Mouse (Mus musculus): ENCODE measurements around the gene H2-M10.6.
"Not testable (repeated sequence)": the region's sequence is repeated elsewhere in the genome, so short reads cannot be mapped to it uniquely, and the experiment has no call there.

Gene H2-M10.6

DNA sequence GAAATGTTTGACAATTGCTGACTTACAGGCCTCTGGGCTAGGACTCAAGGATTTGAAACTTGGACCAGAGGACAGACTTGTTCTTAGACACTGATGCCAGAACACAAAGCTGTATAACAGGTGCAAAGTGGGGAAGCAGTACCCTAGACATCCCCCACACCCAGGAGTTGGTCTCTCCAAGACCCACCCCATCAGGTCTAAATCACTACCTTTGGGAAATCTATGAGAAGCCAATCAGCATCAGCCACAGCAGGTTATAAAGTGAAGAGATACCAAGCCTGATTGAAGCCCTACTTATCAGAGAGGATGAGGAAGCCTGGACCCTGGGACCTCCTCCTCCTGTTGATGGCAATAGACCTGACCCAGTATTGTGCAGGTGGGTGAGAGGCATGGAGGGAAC is at the start of gene H2-M10.6:
TSS of gene H2-M10.6 (plus strand) at position 301 of the 400 bp plus-strand sequence.
- DNase-seq = no peak

DNA sequence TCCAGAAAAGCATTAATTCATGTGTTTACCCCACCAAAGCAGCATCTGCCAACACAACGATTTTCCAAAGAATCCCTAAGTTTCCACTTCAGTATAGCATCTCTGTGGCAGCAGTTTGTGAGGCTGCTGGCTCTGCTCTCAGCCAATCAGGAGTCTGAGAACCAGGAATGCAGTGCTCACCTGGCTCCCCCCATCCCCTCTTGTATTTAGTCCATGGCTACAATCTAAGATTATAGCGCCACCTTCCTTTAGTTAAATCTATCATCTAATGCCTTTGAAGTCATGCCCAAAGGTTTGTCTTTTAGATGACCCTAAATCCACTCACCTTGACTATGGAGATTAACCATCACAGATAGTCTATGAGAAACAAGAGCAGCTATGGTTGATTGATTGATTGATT is 48.2 kb upstream of the H2-M10.6 start:
- DNase-seq = no peak

DNA sequence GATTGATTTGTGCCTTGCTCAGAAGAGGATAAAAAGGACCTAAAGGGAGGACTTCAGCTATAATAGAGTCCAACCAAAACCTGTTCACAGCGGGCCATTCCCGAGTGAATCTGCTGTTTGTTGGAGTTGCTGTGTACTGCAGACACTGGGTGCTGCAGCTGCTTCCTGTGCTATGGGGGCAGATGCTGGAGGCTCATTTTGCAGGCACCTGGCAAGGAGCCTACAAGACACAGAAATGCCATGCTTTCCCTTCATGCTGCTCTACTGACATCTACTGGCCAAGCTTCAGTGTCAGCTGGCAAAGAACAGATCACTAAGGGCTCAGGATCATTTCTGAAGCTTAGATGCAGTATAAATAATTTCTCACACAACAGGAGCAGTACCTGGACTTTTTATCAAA is 47.7 kb upstream of the H2-M10.6 start:
- peak; percentile 20 to 29 for DNase-seq

DNA sequence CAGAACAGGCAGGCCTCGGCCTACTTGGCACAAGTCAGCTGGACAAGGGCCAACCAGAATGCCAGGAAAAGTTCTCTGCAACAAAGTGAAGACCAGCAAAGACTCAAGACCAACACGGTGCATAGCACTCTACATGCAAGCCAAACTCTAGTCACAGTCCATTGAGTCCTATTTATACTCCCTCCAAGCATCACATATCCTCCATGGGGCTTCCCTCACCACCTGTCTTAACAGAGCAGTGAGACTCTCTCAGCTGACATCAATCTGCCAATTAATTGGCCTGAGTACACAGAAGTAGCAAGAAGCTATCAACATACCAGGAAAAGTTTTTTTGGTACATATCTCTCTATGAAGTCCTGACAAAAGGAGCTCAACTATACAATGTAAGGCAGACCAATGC is 46.6 kb upstream of the H2-M10.6 start:
- not testable (repeated sequence) for DNase-seq

DNA sequence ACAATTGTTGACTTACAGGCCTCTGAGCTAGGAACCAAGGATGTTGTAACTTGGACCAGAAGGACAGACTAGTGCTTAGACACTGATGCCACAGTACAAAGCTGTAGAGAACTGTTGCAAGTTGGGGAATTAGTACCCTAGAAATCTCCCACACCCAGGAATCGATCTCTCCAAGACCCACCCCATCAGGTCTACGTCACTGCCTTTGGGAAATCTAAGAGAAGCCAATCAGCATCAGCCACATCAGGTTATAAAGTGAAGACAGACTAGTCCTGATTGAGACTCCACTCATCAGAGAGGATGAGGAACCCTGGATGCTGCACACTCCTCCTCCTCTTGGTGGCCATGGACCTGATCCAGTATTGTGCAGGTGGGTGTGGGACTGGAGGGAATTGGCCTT is 39.4 kb upstream of the H2-M10.6 start, which contains the start of gene H2-M10.5:
TSS of gene H2-M10.5 (plus strand) at position 301 of the 400 bp plus-strand sequence.
- DNase-seq = not testable (repeated sequence)

DNA sequence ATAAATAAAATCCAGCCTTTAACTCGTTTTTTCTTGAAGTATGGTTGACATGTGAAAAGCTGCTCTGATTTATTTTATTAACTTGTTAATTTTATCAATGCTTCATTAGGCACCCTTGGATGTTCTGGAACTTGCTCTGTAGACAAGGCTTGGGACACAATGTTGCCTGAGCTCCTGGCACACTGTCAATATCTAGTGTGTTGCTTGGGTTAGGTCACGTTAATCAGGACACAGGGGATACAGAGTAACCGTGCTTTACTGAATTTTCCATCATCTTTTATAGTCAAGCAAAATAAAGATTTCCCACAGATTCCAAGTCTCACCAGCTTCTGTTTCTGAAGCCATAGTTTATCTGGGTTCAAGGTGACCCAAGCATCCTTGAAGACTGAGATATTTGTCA is 30.4 kb upstream of the H2-M10.6 start:
- DNase-seq = no peak

DNA sequence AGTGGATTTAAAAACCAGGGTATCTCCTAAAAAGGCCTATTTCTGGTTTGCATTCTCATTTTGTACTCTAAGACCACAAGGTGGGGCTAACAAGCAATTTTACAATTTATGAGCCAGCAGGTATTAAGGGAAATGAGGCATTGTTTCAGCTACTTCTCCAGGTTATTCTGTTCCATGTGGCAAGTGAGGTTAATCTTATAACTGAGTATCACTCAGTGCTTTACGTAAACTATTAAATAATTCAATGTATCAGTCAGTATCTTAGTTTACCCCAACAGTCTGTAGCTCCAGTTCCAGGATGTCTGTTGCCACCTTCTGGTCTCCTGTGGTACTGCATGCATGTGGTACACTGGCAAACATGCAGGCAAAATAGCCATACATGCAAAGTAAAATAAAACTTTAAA is 25.5 kb upstream of the H2-M10.6 start:
- DNase-seq = peak; percentile 30 to 32

DNA sequence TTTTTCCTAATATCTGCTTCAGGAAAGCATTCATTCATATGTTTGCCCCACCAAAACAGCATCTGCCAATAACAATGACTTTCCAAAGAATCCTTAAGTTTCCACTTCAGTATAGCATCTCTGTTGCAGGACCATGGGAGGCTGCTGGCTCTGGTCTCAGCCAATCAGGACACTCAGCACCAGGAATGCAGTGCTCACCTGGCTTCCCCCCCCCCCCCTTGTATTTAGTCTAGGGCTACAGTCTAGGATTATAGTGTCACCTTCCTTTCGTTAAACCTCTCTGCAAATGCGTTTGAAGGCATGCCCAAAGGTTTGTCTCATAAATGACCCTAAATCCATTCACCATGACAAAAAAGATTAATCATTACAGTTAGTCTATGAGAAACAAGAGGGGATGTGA is 23.6 kb upstream of the H2-M10.6 start:
- no peak for DNase-seq

DNA sequence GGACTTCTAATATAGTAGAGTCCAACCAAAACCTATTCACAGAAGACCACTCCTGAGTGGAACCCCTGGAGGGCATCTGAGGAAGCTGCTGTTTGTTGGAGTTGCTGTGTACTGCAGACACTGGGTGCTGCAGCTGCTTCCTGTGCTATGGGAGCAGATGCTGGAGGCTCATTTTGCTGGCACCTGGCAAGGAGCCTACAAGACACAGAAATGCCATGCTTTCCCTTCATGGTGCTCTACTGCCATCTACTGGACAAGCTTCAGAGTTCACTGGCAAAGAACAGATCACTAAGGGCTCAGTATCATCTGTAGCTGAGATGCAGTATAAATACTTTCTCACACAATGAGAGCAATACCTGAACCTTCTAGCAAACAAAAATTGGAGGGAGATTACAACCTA is 23.2 kb upstream of the H2-M10.6 start:
- peak; percentile 47 to 63 for DNase-seq

DNA sequence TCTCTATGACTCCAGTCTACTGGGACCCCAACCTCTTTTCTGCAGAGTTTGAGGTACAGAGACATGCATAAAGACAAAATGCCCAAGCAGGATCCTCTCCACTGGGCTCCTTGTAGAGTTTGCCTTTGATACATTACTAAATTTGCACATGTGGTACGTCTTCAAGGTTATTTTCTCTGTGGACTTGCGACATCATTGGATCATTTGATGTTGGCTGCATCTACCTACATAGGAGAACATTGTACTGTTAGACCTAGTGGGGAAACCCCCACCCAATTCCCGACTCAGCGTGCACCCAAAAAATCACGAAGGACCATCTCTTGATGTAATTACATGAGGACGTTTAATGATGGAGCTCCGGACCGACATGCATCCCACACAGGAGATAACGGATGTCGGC is 12.5 kb upstream of the H2-M10.6 start:
- no peak for DNase-seq

DNA sequence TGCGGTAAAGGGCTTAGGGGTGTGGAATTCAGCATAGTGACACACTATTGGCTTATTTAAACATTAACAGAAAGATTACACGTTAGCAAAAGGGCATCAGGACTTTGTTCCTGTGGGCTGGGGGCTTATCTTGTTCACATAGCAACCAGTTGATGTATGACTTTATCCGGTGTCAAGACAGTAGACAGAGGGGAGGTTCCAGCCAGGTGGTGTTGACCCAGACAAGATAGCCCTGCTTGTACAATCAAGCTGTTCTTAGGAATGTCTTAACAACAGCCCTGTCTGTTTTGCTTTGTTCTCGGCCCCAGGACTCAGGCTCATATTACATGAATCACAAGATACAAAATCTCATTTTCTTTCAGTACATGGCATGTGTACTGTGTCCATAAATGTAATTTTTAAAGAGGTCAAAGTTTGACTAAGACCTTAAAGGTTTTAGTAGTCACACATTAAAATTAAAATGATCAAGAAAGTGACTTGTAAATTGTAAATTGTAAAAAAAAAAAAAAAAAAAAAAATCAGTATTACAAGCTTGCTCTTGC is 12.0 kb upstream of the H2-M10.6 start:
- not testable (repeated sequence) for DNase-seq

DNA sequence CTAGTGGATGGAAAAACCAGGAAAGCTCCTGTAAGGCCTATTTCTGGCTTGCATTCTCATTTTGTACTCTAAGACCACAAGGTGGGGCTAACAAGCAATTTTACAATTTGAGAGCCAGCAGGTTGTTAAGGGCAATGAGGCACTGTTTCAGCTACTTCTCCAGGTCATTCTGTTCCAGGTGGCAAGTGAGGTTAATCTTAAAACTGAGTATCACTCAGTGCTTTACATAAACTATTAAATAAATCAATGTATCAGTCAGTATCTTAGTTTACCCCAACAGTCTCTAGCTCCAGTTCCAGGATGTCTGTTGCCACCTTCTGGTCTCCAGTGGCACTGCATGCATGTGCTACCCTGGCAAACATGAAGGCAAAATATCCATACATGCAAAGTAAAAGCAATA is 12.0 kb downstream of the H2-M10.6 start:
- DNase-seq = peak; percentile 66 to 67

DNA sequence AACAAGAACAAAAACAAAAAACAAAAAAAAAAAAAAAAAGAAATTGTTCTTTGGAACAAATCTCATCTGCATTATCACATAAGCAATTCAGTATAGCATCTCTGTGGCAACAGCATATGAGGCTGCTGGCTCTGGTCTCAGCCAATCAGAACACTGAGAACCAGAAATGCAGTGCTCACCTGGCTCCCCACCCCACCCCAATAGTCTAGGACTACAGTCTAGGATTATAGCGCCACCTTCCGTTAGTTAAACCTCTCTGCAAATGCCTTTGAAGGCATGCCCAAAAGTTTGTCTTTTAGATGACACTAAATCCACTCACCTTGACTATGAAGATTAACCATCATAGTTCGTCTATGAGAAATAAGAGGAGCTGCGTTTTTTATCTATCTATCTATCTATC is 13.6 kb downstream of the H2-M10.6 start:
- peak; percentile 8 to 25 for DNase-seq

DNA sequence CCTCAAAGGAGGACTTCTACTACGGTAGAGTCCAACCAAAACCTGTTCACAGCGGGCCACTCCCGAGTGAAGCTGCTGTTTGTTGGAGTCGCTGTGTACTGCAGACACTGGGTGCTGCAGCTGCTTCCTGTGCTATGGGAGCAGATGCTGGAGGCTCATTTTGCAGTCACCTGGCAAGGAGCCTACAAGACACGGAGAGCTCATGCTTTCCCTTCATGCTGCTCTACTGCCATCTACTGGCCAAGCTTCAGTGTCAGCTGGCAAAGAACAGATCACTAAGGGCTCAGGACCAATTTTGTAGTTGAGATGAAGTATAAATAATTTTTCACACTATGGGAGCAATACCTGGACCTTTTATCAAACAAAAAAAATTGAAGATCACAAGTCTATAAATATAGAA is 14.0 kb downstream of the H2-M10.6 start:
- peak; percentile 74 to 80 for DNase-seq

DNA sequence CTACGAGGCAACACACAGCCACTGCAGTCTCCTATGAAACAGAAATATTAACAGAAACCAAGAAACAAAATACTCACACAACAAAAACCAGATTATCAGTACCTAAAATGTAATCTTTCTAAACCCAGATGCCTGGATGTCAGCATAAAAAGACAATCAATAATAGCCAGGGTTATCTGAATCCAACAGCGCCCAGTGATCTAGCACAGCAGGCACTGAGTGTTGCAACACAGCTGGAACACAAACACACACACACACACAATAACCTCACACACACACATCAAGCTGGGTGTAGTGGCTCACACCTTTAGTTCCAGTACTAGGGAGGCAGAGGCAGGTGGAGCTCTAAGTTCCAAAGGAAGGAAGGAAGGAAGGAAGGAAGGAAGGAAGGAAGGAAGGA is 16.5 kb downstream of the H2-M10.6 start:
- no peak for DNase-seq

DNA sequence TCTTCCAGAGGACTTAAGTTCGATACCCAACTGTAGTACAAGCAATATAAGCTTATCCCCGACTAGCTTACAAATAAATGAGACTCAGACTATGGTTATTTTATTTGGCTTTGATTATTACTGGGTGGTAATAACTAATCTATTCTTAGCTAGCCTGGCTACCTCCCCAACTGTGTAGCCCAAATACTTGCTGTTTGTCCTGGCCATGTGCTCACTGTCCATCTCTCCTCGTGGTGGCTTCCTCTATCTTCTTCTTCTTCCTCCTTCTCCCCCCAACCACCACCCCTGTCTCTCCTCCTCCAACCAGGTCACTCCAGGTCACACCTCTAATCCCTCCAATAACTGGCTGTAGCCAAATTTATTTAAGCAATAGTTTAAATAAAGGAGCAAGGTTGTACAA is 18.5 kb downstream of the H2-M10.6 start:
- DNase-seq = no peak

DNA sequence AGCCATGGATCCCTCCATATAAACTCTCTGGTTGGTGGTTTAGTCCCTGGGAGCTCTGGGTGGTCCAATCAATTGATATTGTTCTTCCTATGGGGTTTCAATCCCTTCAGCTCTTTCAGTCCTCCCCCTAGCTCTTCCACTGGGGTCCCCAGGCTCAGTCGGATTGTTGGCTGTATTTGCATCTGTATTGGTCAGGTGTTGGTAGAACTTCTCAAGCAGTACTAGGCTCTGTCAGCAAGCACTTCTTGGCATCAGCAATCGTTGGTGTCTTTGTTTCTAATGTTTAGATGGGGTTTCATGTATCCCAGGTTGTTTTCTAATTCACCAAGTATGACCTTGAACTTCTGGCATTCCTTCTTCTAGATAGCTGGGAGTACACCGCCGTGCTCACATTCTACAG is 20.7 kb downstream of the H2-M10.6 start:
- no peak for DNase-seq

DNA sequence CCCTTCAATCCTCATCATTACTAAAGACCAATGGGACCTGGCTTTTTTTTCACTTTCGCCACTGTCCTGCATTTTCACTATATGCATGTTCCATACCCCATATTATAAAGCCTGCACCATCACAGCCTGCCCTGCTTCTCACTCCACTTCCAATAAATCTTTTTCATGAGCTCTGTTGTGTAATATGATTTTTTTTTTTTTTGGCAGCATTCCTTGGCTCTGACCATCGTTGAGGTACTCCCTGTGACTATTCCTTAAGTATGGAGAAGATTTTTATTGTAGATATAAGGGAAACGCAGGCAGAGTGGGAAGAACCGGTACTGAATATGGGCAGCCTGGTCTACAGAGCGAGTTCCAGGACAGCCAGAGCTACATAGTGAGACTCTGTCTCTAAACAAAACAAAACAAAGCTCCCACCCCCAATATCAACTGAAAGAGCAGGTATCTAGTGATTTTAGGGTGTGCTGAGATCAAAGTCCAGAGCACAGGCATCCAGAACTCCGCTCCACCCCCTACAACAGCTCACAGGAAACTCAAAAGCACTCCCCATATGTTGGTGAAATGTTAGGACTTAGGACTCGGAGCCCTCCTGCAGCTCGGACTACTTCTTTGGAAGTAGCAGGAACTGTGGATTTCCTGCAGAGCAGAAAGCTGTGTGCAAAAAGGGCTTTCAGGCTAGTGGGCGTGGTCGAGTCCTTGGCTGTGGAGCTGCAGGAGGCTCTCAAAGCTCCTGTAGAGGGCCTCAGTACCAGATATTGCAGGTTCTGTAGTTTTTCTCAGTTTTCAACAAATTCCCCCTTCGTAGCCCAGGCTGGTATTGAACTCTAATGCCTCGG is 23.8 kb downstream of the H2-M10.6 start:
- DNase-seq = peak; percentile 61 to 70

DNA sequence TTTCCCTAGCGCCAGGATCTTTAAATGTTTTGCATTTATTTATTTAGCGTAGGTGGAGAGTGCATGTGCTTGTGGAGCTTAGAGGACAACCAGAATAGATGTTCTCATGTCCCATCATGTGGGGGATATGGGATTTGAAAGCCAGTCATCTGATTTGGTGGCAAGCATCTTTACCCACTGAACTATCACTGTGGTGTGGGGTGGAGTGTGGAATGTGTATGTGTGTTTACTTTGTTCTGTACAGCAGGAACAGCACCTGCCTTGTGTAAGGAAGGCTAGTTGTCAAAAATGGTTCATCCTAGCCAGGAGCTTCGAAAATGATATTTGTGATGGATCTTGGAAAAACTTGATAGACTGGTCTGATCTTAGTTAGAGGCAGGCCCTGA is 24.4 kb downstream of the H2-M10.6 start:
- peak in 1 of 2 experiments; percentile 22 for DNase-seq

DNA sequence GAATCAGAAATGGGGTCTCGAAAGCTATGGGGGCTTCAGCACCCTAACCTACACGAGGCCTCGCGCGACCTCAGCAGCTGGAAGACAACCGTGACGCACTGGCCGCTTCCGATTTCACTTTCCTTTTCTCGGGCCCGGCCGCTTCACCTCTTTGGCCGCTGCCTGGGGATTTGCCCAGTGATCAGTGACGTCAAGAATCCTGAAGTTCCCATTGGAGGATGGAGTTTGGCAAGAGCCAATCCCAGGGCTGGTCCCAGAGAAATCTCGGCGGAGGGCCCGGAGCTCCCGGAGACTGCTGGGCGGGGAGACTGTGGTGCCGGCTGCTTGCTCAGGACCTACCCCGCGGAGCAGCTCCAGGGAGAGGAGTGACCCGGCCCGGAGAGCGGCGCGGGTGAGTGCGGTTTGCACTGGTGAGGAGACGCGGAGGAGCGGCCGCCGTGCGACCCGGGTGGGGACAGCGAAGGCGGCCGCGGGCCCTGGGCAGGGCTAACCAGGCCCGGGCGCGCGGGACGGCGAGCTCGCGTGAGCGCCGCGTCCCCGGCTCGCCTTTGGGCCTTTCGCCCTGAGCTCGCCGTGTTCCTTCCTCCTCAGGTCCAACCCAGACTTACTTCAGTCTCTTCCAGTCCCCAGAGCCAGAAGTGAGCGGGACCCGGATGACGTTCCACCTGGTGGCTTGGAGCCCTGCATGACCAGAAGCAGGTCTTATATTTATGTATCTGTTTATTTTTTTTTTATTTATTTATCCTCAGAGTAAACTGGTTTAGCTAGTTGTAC is 25.1 kb downstream of the H2-M10.6 start, which contains the start of gene Trim26:
TSS of gene Trim26 (plus strand) at position 261 of the 774 bp plus-strand sequence.
- DNase-seq = peak; percentile 93 to 94

DNA sequence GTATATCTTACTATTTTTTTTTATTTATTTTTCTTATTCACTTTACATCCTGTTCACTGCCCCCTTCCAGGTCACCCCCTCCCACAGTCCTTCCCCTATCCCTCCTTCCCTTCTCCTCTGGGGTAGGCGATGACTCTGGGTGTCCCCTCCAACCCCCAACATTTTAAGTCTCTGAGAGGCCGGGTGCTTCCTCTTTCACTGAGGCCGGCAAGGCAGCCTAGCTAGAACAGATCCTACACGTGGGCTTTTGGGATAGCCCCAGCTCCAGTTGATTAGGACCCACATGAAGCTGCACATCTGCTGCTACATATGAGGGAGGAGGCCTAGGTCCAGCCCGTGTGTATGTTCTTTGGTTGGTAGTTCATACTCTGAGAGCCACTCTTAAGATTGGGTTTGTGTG is 27.0 kb downstream of the H2-M10.6 start:
- DNase-seq = no peak

DNA sequence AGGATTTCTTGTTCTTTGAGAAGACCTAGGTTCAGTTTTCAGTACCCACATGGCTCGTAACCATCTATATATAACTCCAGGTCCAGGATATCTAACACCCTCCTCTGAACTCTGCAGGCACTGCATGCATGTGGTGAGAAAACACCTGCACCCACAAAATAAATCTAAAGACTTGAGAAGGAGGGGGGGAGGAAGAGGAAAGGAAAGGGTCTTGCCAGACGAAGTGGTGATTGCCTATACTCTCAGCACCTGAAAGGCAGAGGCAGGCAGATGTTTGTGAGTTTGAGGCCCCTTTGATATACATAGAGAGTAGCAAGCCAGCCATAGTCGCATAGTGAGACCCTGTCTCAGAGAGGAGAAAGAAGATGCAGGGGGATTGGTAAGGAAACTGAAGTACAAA is 28.0 kb downstream of the H2-M10.6 start:
- peak; percentile 17 to 35 for DNase-seq

DNA sequence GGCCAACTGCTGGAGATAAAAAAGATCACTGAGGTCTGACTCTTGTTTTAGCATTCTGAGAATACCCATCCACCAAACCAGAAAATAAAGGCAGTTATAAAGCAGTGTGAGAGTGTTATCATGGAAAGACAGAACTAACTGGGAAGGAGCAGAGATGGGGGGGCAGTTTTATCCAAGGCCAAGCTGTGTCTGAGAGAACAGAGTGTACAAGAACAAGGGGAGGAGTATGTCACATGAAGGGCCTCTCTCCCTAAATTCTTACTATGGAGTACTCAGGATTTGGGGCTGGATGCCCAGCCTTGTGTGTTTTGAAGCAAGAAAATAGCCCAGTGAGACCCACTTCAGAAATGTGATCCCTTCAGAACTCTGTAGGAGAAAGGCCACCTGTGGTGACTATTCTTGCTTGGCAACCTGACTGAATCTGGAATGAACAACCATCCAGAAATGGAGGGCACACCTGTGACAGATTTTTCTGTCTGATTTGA is 29.0 kb downstream of the H2-M10.6 start:
- no peak for DNase-seq

Data from thymus, postnatal 36 days (tissue).